Mouse (Mus musculus): Measurements from ENCODE around the gene Zbtb43. TPM values are rescaled to one million over a fixed set of nuclear protein-coding genes. Genes with fewer than 3 reads are reported as not detected.

Gene Zbtb43
- polyA plus RNA-seq, 1 experiment: 17.8 TPM

DNA sequence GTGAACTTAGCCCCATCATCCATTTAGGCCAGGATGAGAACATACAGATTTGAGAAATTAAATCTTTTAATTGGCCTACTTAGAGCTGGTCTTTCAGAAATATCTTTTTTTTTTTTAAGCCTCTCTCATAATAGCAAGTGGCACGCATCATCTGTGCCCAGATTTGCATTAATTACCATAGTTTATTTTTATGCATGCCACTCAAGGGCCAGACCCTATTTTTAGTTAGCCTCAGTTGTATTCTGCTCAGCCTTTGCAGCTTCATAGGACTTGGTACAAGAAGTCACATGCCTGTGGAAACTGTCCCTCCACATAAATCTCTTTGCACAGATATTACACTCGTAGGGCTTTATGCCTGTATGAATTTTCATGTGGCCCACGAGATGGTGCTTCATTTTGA lies 14.9 kb downstream of the Zbtb43 start:
- TF ChIP-seq POLR2A (IDR thresholded peaks at IDR 0.05; ENCODE audit: borderline replicate concordance, insufficient read depth, low read length) (no peak), CTCF (IDR thresholded peaks at IDR 0.05; ENCODE audit: borderline replicate concordance, insufficient read depth, low read depth, low read length) (no peak)
- H3K4me1 ChIP-seq (ENCODE audit: control insufficient read depth, insufficient read depth, low read length): no peaks in the 10 kb centered on the region; the same call in 1 of the 2 replicates
- H3K27me3 ChIP-seq (ENCODE audit: control insufficient read depth, insufficient read depth, low read length): no peaks in the 10 kb centered on the region
- no peak overlapping the region for H3K27ac ChIP-seq (ENCODE audit: insufficient read depth, low read length)
- H3K4me3 ChIP-seq (replicated peaks; ENCODE audit: insufficient read depth, low read depth, low read length): no peak overlapping the region
- no peak for DNase-seq
- 75% methylated on average over 3 of the region's 3 CpGs for WGBS

DNA sequence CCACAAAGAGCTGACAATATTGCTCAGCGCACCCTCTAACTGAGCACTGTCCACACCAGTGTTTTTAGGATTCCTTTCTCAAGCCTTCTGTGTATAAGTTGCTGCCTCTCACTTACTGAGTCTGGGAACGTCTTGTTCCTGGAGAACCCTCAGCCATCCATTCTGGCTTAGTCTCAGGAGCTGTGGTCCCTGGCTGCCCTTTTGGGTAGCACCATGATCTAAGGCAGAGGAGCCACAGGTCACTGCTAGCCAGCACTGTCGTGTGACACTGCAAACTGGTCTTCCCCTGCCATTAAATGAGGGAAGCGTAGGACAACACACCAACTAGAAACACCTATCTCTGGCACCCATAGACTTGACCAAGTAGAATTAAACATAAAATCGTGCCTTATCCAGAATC lies 15.6 kb downstream of the Zbtb43 start:
- WGBS: 93% methylated on average over 5 of the region's 5 CpGs
- TF ChIP-seq CTCF (IDR thresholded peaks at IDR 0.05; ENCODE audit: borderline replicate concordance, insufficient read depth, low read depth, low read length) (no peak), POLR2A (IDR thresholded peaks at IDR 0.05; ENCODE audit: borderline replicate concordance, insufficient read depth, low read length) (no peak)
- Histone ChIP-seq H3K27ac (ENCODE audit: insufficient read depth, low read length) (no peak overlapping the region; the same call in 1 of the 2 replicates), H3K4me3 (replicated peaks; ENCODE audit: insufficient read depth, low read depth, low read length) (no peak overlapping the region), H3K4me1 (ENCODE audit: control insufficient read depth, insufficient read depth, low read length) (no peaks in the 10 kb centered on the region; the same call in 1 of the 2 replicates), H3K27me3 (ENCODE audit: control insufficient read depth, insufficient read depth, low read length) (no peaks in the 10 kb centered on the region)
- no peak for DNase-seq

- WGBS: 44% methylated on average over 4 of the region's 4 CpGs
- Histone ChIP-seq H3K27ac (ENCODE audit: insufficient read depth, low read length) (no peak overlapping the region), H3K4me1 (ENCODE audit: control insufficient read depth, insufficient read depth, low read length) (no peaks in the 10 kb centered on the region; the same call in 1 of the 2 replicates), H3K4me3 (replicated peaks; ENCODE audit: insufficient read depth, low read depth, low read length) (no peak overlapping the region), H3K27me3 (ENCODE audit: control insufficient read depth, insufficient read depth, low read length) (no peaks in the 10 kb centered on the region)
- no peak for DNase-seq
- TF ChIP-seq CTCF (IDR thresholded peaks at IDR 0.05; ENCODE audit: borderline replicate concordance, insufficient read depth, low read depth, low read length) (no peak), POLR2A (IDR thresholded peaks at IDR 0.05; ENCODE audit: borderline replicate concordance, insufficient read depth, low read length) (no peak)
Observed at GRCm38 (mm10) chr2:33452140-33452539, 16.2 kb downstream of the Zbtb43 start.

- Histone ChIP-seq H3K27me3 (ENCODE audit: control insufficient read depth, insufficient read depth, low read length) (no peaks in the 10 kb centered on the region), H3K4me3 (replicated peaks; ENCODE audit: insufficient read depth, low read depth, low read length) (no peak overlapping the region), H3K27ac (ENCODE audit: insufficient read depth, low read length) (no peak overlapping the region), H3K4me1 (ENCODE audit: control insufficient read depth, insufficient read depth, low read length) (no peaks in the 10 kb centered on the region; the same call in 1 of the 2 replicates)
- no peak for DNase-seq
- 74% methylated on average over 11 of the region's 11 CpGs for WGBS
- TF ChIP-seq POLR2A (IDR thresholded peaks at IDR 0.05; ENCODE audit: borderline replicate concordance, insufficient read depth, low read length): no peak
Observed at GRCm38 (mm10) chr2:33451038-33451978, 17.1 kb downstream of the Zbtb43 start.

DNA sequence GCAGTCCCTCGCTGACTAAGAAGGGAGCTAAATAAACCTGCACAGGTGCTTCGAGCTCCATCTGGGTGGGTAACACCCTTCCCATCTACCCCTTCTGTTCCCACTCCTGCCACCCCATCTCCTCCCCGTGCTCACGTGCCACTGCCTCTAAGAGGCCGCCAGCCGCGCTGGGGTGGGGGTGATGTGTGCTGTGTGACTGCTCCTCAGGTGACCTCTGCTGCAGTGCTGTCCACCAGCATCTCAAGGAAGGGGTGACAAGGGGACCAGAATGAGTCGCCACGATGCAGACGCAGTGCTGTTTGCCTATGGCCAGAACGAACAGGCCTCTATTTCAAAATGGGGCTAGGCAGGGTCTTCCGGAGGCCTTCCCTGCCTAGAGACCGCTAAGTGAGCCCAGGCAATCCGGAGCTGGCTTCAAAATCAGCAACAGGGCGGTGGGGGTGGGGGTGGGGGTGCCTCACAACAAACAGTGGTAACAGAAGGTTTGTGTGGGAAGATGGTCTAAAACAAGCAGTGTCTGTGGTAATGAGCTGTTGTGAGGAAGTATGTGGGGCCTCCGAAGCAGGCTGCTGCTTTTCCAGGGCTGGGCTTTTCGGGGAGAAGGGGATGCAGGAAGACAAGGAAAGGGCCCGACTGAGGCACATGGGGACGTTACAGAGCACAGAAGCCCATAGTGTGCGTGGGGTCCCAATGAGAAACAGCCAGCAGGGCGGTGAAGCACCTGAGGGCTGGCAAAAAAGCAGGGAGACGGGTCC lies 19.1 kb downstream of the Zbtb43 start:
- no peak for DNase-seq
- H3K27ac ChIP-seq (ENCODE audit: insufficient read depth, low read length): no peak overlapping the region

GRCm38 (mm10) chr2:33446796-33447195 lies 21.6 kb downstream of the Zbtb43 start:
- H3K27me3 ChIP-seq (ENCODE audit: control insufficient read depth, insufficient read depth, low read length): no peaks in the 10 kb centered on the region
- no peak for DNase-seq
- TF ChIP-seq POLR2A (IDR thresholded peaks at IDR 0.05; ENCODE audit: borderline replicate concordance, insufficient read depth, low read length): no peak
- no peak for TF ChIP-seq CTCF (IDR thresholded peaks at IDR 0.05; ENCODE audit: borderline replicate concordance, insufficient read depth, low read depth, low read length)
- H3K4me1 ChIP-seq (ENCODE audit: control insufficient read depth, insufficient read depth, low read length): peaks cover 3% of the 10 kb centered on the region; the same call in 1 of the 2 replicates
- no peak overlapping the region for H3K27ac ChIP-seq (ENCODE audit: insufficient read depth, low read length)
- 73% methylated on average over 1 of the region's 1 CpGs for WGBS
- no peak overlapping the region for H3K4me3 ChIP-seq (replicated peaks; ENCODE audit: insufficient read depth, low read depth, low read length)

More for the DNA sequence above, 19.1 kb downstream of the Zbtb43 start:
- Histone ChIP-seq H3K27me3 (ENCODE audit: control insufficient read depth, insufficient read depth, low read length) (no peaks in the 10 kb centered on the region), H3K4me3 (replicated peaks; ENCODE audit: insufficient read depth, low read depth, low read length) (no peak overlapping the region), H3K4me1 (ENCODE audit: control insufficient read depth, insufficient read depth, low read length) (no peaks in the 10 kb centered on the region; the same call in none of the 2 replicates)
- TF ChIP-seq POLR2A (IDR thresholded peaks at IDR 0.05; ENCODE audit: borderline replicate concordance, insufficient read depth, low read length) (no peak), CTCF (IDR thresholded peaks at IDR 0.05; ENCODE audit: borderline replicate concordance, insufficient read depth, low read depth, low read length) (no peak)
- WGBS: 89% methylated on average over 22 of the region's 22 CpGs

DNA sequence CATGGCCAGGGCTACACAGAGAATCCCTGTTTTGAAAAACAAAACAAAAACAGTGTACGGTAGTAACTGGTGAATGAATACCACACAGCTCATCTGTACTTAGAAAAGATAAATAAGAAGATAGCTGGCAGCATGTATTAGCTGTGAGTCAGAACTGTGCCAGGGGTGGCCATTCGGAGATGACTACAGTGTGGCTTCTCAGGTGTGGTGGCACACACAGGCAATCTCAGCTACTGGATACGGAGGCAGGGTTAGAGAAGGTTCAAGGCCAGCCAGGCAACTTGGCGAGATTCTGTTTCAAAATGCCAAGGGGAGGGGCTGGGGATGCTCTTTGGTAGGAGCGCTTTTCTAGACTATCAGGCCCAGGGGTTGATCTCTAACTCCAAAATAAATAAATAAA lies 22.6 kb downstream of the Zbtb43 start:
- 95% methylated on average over 5 of the region's 5 CpGs for WGBS
- peaks cover 3% of the 10 kb centered on the region; the same call in 1 of the 2 replicates for H3K4me1 ChIP-seq (ENCODE audit: control insufficient read depth, insufficient read depth, low read length)
- H3K27me3 ChIP-seq (ENCODE audit: control insufficient read depth, insufficient read depth, low read length): no peaks in the 10 kb centered on the region
- TF ChIP-seq POLR2A (IDR thresholded peaks at IDR 0.05; ENCODE audit: borderline replicate concordance, insufficient read depth, low read length): no peak
- no peak for TF ChIP-seq CTCF (IDR thresholded peaks at IDR 0.05; ENCODE audit: borderline replicate concordance, insufficient read depth, low read depth, low read length)
- no peak for DNase-seq
- no peak overlapping the region for H3K27ac ChIP-seq (ENCODE audit: insufficient read depth, low read length)
- no peak overlapping the region for H3K4me3 ChIP-seq (replicated peaks; ENCODE audit: insufficient read depth, low read depth, low read length)
